Mouse (Mus musculus): ENCODE measurements around the gene Zpbp2.

The Zpbp2 gene

GRCm38 (mm10) chr11:98555124-98555700 lies 4.3 kb downstream of the Zpbp2 start:
- DNase-seq (ENCODE audit: low spot score): no peak

- DNase-seq (ENCODE audit: low spot score): no peak
Observed at GRCm38 (mm10) chr11:98560942-98561341, 10.0 kb downstream of the Zpbp2 start.

GRCm38 (mm10) chr11:98563025-98563424 lies 12.1 kb downstream of the Zpbp2 start:
- no peak for DNase-seq (ENCODE audit: low spot score)

- no peak for DNase-seq (ENCODE audit: low spot score)
Observed at GRCm38 (mm10) chr11:98563921-98564414, 13.1 kb downstream of the Zpbp2 start.

GRCm38 (mm10) chr11:98568326-98568725 lies 17.4 kb downstream of the Zpbp2 start:
- DNase-seq (ENCODE audit: low spot score): no peak

GRCm38 (mm10) chr11:98569461-98569860 lies 18.6 kb downstream of the Zpbp2 start:
- DNase-seq (ENCODE audit: low spot score): no peak

GRCm38 (mm10) chr11:98577776-98578175 lies 26.9 kb downstream of the Zpbp2 start:
- DNase-seq (ENCODE audit: low spot score): no peak

- DNase-seq (ENCODE audit: low spot score): no peak
Observed at GRCm38 (mm10) chr11:98580301-98581121, 29.6 kb downstream of the Zpbp2 start.

GRCm38 (mm10) chr11:98581286-98582029 lies 30.6 kb downstream of the Zpbp2 start:
- DNase-seq (ENCODE audit: low spot score): no peak

GRCm38 (mm10) chr11:98582030-98582388 lies 31.1 kb downstream of the Zpbp2 start:
- no peak for DNase-seq (ENCODE audit: low spot score)

- DNase-seq (ENCODE audit: low spot score): no peak
Observed at GRCm38 (mm10) chr11:98582551-98583264, 31.8 kb downstream of the Zpbp2 start.

- no peak for DNase-seq (ENCODE audit: low spot score)
Observed at GRCm38 (mm10) chr11:98583265-98583552, 32.3 kb downstream of the Zpbp2 start.

GRCm38 (mm10) chr11:98583571-98583970 lies 32.7 kb downstream of the Zpbp2 start:
- DNase-seq (ENCODE audit: low spot score): no peak

GRCm38 (mm10) chr11:98584146-98584545 lies 33.2 kb downstream of the Zpbp2 start:
- no peak for DNase-seq (ENCODE audit: low spot score)

GRCm38 (mm10) chr11:98584629-98585177 lies 33.8 kb downstream of the Zpbp2 start:
- DNase-seq (ENCODE audit: low spot score): no peak

- no peak for DNase-seq (ENCODE audit: low spot score)
Observed at GRCm38 (mm10) chr11:98586087-98586891, 35.4 kb downstream of the Zpbp2 start.

- peak; percentile 98 for DNase-seq (ENCODE audit: low spot score)
Observed at GRCm38 (mm10) chr11:98586892-98587563, 36.1 kb downstream of the Zpbp2 start, which contains the start of gene Ormdl3. TSS of gene Ormdl3 (minus strand) at chr11:98587368.

- peak; percentile 65 for DNase-seq (ENCODE audit: low spot score)
Observed at GRCm38 (mm10) chr11:98587684-98588546, 37.0 kb downstream of the Zpbp2 start.

- no peak for DNase-seq (ENCODE audit: low spot score)
Observed at GRCm38 (mm10) chr11:98588833-98589281, 38.0 kb downstream of the Zpbp2 start.

Data from urinary bladder, postnatal 25 days (tissue).